Mouse (Mus musculus): ENCODE results near the gene Krtap9-3.

DNA sequence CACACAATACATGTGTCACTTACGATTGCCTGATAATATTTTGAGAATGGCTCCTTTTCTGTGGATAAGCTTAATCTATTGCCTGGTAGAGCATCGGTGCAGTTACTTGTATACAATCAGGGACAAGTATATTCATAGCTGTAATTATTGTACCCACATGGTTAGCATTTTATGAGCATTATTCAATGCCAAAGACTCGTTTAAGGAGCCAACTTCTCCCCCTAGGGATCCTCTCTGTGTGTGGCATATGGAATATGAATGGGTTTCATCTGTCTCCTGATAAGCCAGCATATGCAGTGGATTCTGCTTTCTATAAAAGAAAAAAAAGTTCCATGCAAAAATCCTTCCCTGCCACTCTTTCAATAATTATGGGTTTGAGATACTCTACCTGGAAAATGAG lies 46.4 kb upstream of the Krtap9-3 start:
- no peak for TF ChIP-seq CTCF (IDR thresholded peaks at IDR 0.05; ENCODE audit: borderline replicate concordance, insufficient read depth, low read length)
- TF ChIP-seq POLR2A (IDR thresholded peaks at IDR 0.05; ENCODE audit: low read depth, low read length): no peak
